Mouse (Mus musculus): ENCODE results near the gene Tmem130.

DNA sequence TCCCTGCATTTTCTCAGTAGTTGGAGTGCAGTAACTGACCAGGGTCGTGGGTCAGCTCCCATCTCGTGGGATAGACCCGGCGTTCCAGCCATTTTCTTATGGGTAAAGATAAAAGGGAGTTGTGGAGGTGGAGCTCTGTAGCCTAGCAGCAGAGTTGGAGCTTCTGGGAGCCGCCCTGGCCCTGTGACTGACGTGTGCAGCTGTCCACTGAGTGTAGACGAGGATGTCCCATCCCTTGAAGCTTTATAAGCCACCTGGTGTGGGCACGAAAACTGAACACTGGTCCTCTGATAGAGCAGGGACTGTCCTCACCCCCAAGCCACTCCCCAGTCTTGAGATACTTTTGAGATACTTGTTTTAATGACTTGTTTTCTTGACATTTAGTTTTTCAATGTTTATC, 19.0 kb upstream of the Tmem130 start:
- no peak for TF ChIP-seq CTCF (IDR thresholded peaks at IDR 0.05; ENCODE audit: control insufficient read depth, insufficient read depth, insufficient read length)
- no peak for TF ChIP-seq MYOG (IDR thresholded peaks at IDR 0.05; ENCODE audit: control insufficient read depth, extremely low read depth, insufficient read length)
- no peak for TF ChIP-seq MAX (IDR thresholded peaks at IDR 0.05)
- no peak for TF ChIP-seq CEBPB (IDR thresholded peaks at IDR 0.05; ENCODE audit: low read depth)
- TF ChIP-seq MYOD1 (IDR thresholded peaks at IDR 0.05; ENCODE audit: control insufficient read depth, insufficient read length, low read depth) = no peak
- no peak for TF ChIP-seq USF1 (IDR thresholded peaks at IDR 0.05; ENCODE audit: low read depth)

Data from C2C12 (cell line).